Mouse (Mus musculus): ENCODE results near the gene Nhsl1.

The Nhsl1 gene

GRCm38 (mm10) chr10:18403992-18404391, 85.2 kb downstream of the Nhsl1 start:
- DNase-seq, result no peak

- no peak for DNase-seq
Measured at GRCm38 (mm10) chr10:18404679-18405078, 85.9 kb downstream of the Nhsl1 start.

GRCm38 (mm10) chr10:18407062-18407830, 88.5 kb downstream of the Nhsl1 start:
- peak; percentile 99 for DNase-seq

GRCm38 (mm10) chr10:18408128-18408527, 89.3 kb downstream of the Nhsl1 start:
- no peak for DNase-seq

- no peak for DNase-seq
Measured at GRCm38 (mm10) chr10:18408635-18409034, 89.8 kb downstream of the Nhsl1 start.

GRCm38 (mm10) chr10:18409068-18409467, 90.3 kb downstream of the Nhsl1 start:
- DNase-seq, result no peak

GRCm38 (mm10) chr10:18411266-18411665, 92.5 kb downstream of the Nhsl1 start:
- no peak for DNase-seq

GRCm38 (mm10) chr10:18415946-18416345, 97.2 kb downstream of the Nhsl1 start:
- no peak for DNase-seq

- no peak for DNase-seq
Measured at GRCm38 (mm10) chr10:18418160-18418559, 99.4 kb downstream of the Nhsl1 start.

- DNase-seq, result no peak
Measured at GRCm38 (mm10) chr10:18419508-18419907, 100.7 kb downstream of the Nhsl1 start.

GRCm38 (mm10) chr10:18420259-18421000, 101.6 kb downstream of the Nhsl1 start:
- no peak for DNase-seq

GRCm38 (mm10) chr10:18422968-18423367, 104.2 kb downstream of the Nhsl1 start:
- peak; percentile 63 for DNase-seq

- DNase-seq, result peak; percentile 40
Measured at GRCm38 (mm10) chr10:18423557-18423956, 104.8 kb downstream of the Nhsl1 start.

- peak; percentile 96 for DNase-seq
Measured at GRCm38 (mm10) chr10:18427866-18428265, 109.1 kb downstream of the Nhsl1 start.

GRCm38 (mm10) chr10:18429533-18429932, 110.7 kb downstream of the Nhsl1 start:
- peak; percentile 88 for DNase-seq

GRCm38 (mm10) chr10:18430141-18430540, 111.4 kb downstream of the Nhsl1 start:
- DNase-seq, result peak; percentile 96

GRCm38 (mm10) chr10:18430973-18431372, 112.2 kb downstream of the Nhsl1 start:
- peak; percentile 99 for DNase-seq

GRCm38 (mm10) chr10:18431546-18431945, 112.8 kb downstream of the Nhsl1 start:
- DNase-seq, result no peak

- DNase-seq, result no peak
Measured at GRCm38 (mm10) chr10:18435454-18435853, 116.7 kb downstream of the Nhsl1 start.

GRCm38 (mm10) chr10:18435938-18436337, 117.2 kb downstream of the Nhsl1 start:
- DNase-seq, result no peak

- peak; percentile 42 for DNase-seq
Measured at GRCm38 (mm10) chr10:18437584-18437983, 118.8 kb downstream of the Nhsl1 start.

GRCm38 (mm10) chr10:18445603-18446358, 127.0 kb downstream of the Nhsl1 start:
- peak; percentile 56 for DNase-seq

GRCm38 (mm10) chr10:18446359-18446820, 127.6 kb downstream of the Nhsl1 start:
- DNase-seq, result peak; percentile 51
